Mouse (Mus musculus) layer of hippocampus, adult 2 months (tissue): ENCODE results near the gene Pisd. TPM values are rescaled to one million over a fixed set of nuclear protein-coding genes. Genes with fewer than 3 reads are reported as not detected.
"Not testable (repeated sequence)": the region's sequence is repeated elsewhere in the genome, so short reads cannot be mapped to it uniquely, and the experiment has no call there.

Experiments
- DNase-seq, 2 experiments: peaks; one replicate each; pipeline ENCODE4 v3.0.0; 2022; ENCODE audit warnings: low spot score in 2 of 2
- H3K27ac ChIP-seq: fragments of 200-600 bp; 2 replicates; pipeline ENCODE4 v1.8.1; 2022
- H3K4me3 ChIP-seq: fragments of 200-600 bp; 2 replicates; pipeline ENCODE4 v1.8.1; 2022; ENCODE audit warnings: mild to moderate bottlenecking
- CTCF ChIP-seq: fragments of 200-600 bp; conservative IDR thresholded peaks from 2 replicates; pipeline ENCODE4 v1.8.1; 2022; ENCODE audit warnings: antibody characterized with exemption, mild to moderate bottlenecking, moderate library complexity
- total RNA-seq, 2 experiments: library from RNA; stranded (reverse); gene quantifications; 2 replicates each; pipeline ENCODE4 v1.2.3; 2021

Gene Pisd
- total RNA-seq, 2 experiments from 2014 or later, result 61.7 to 67.0 TPM

GRCm38 (mm10) chr5:32735779-32736178 lies 49.7 kb downstream of the Pisd start:
- Histone ChIP-seq H3K4me3 (no peak overlapping the region), H3K27ac (no peak overlapping the region)
- no peak for TF ChIP-seq CTCF
- no peak for DNase-seq

- not testable (repeated sequence) for DNase-seq, H3K4me3 ChIP-seq
Observed at GRCm38 (mm10) chr5:32733892-32734291, 51.6 kb downstream of the Pisd start.

GRCm38 (mm10) chr5:32728851-32729250 lies 56.6 kb downstream of the Pisd start:
- H3K4me3 ChIP-seq, result no peak overlapping the region
- no peak for TF ChIP-seq CTCF
- no peak for DNase-seq

More at GRCm38 (mm10) chr5:32733892-32734291, 51.6 kb downstream of the Pisd start:
- H3K27ac ChIP-seq, result not testable (repeated sequence)

GRCm38 (mm10) chr5:32728300-32728699 lies 57.1 kb downstream of the Pisd start:
- no peak for TF ChIP-seq CTCF
- no peak for DNase-seq
- Histone ChIP-seq H3K27ac (no peak overlapping the region), H3K4me3 (no peak overlapping the region)

More at GRCm38 (mm10) chr5:32728851-32729250, 56.6 kb downstream of the Pisd start:
- H3K27ac ChIP-seq, result no peak overlapping the region

GRCm38 (mm10) chr5:32725397-32725796 lies 60.0 kb downstream of the Pisd start:
- H3K27ac ChIP-seq, H3K4me3 ChIP-seq, DNase-seq: not testable (repeated sequence)

- DNase-seq, result peak in 1 of 2 experiments; percentile 4
- H3K27ac ChIP-seq, result no peak overlapping the region
- no peak for TF ChIP-seq CTCF
- no peak overlapping the region for H3K4me3 ChIP-seq
Observed at GRCm38 (mm10) chr5:32723981-32724380, 61.5 kb downstream of the Pisd start.

GRCm38 (mm10) chr5:32722711-32723110 lies 62.7 kb downstream of the Pisd start:
- peak in 1 of 2 experiments; percentile 3 for DNase-seq
- not testable (repeated sequence) for H3K4me3 ChIP-seq, H3K27ac ChIP-seq

GRCm38 (mm10) chr5:32722263-32722662 lies 63.2 kb downstream of the Pisd start:
- peak in 1 of 2 experiments; percentile 4 for DNase-seq
- Histone ChIP-seq H3K4me3 (no peak overlapping the region), H3K27ac (no peak overlapping the region)
- no peak for TF ChIP-seq CTCF

- H3K27ac ChIP-seq, result peak overlapping the region; percentile 48; the same call in 1 of the 2 replicates
- peak in 1 of 2 experiments; percentile 7 for DNase-seq
Observed at GRCm38 (mm10) chr5:32721316-32721715, 64.1 kb downstream of the Pisd start.

GRCm38 (mm10) chr5:32720416-32720815 lies 65.0 kb downstream of the Pisd start:
- H3K27ac ChIP-seq, result peak overlapping the region; percentile 48; the same call in 1 of the 2 replicates
- no peak for TF ChIP-seq CTCF
- peak in 1 of 2 experiments; percentile 6 for DNase-seq

More at GRCm38 (mm10) chr5:32721316-32721715, 64.1 kb downstream of the Pisd start:
- TF ChIP-seq CTCF, result no peak
- H3K4me3 ChIP-seq, result no peak overlapping the region

GRCm38 (mm10) chr5:32718916-32719315 lies 66.5 kb downstream of the Pisd start:
- TF ChIP-seq CTCF, result no peak
- Histone ChIP-seq H3K4me3 (no peak overlapping the region), H3K27ac (no peak overlapping the region)
- no peak for DNase-seq

More at GRCm38 (mm10) chr5:32720416-32720815, 65.0 kb downstream of the Pisd start:
- H3K4me3 ChIP-seq, result no peak overlapping the region

- DNase-seq, result no peak
- TF ChIP-seq CTCF, result no peak
- Histone ChIP-seq H3K4me3 (no peak overlapping the region), H3K27ac (no peak overlapping the region)
Observed at GRCm38 (mm10) chr5:32717726-32718125, 67.7 kb downstream of the Pisd start.

- peak; percentile 82 to 95 for DNase-seq
- TF ChIP-seq CTCF, result peak; percentile 94
- peak overlapping the region; percentile 76 for H3K4me3 ChIP-seq
- peak overlapping the region; percentile 93 for H3K27ac ChIP-seq
Observed at GRCm38 (mm10) chr5:32713703-32714467, 71.6 kb downstream of the Pisd start.
